Mouse (Mus musculus) heart, postnatal 0 days (tissue): ENCODE data around the gene Gm11985.

Source experiments
- CTCF ChIP-seq: IDR thresholded peaks from 2 replicates; pipeline ENCODE4 v1.5.1; 2016; ENCODE audit warnings: antibody characterized with exemption, control low read depth, low read depth
- EP300 ChIP-seq: IDR thresholded peaks from 2 replicates; pipeline ENCODE4 v1.6.1; 2016; ENCODE audit warnings: antibody characterized with exemption, low read depth

GRCm38 (mm10) chr11:7213161-7213500 lies 24.8 kb upstream of the Gm11985 start:
- TF ChIP-seq CTCF (no peak), EP300 (no peak)
